Comparison of ENCODE assay signal across 8 mouse cellular contexts in genomic region chr14:72982981-72983436, GRCm38 (mm10).
A peak's percentile ranks its signal among the peaks of the same experiment; 100 is the strongest.
DNase-seq lines count a peak whose midpoint lies in the region; ATAC-seq and TF ChIP-seq lines count a peak whose summit lies in the region.

No protein-coding gene starts in this region.

- WGBS in liver, embryonic 14.5 days (ENCODE audit: insufficient replicate concordance) = 57% methylated on average over 12 of the region's 12 CpGs

- DNase-seq in left cerebral cortex, postnatal 25 days (ENCODE audit: low spot score in 2 of 2) = peak; percentile 7 to 44
- DNase-seq in left cerebral cortex, postnatal 10 days (ENCODE audit: extremely low spot score in 1 of 2, low spot score in 2 of 2) = no peak
- peak; percentile 51 for DNase-seq in gonadal fat pad, adult 2 months (ENCODE audit: low read depth)
- DNase-seq in liver, embryonic 14.5 days (ENCODE audit: low read depth in 3 of 3, low spot score in 3 of 3) = no peak
- DNase-seq in urinary bladder, postnatal 25 days (ENCODE audit: low spot score) = no peak
- no peak for DNase-seq in B cell, adult 2 months
- DNase-seq in right cerebral cortex, postnatal 10 days (ENCODE audit: low spot score in 2 of 2) = no peak

- no peak for TF ChIP-seq EP300 in liver, embryonic 14.5 days (IDR thresholded peaks at IDR 0.05; ENCODE audit: low read depth)

- TF ChIP-seq POLR2A in bone marrow macrophage, adult 2 months (IDR thresholded peaks at IDR 0.05; ENCODE audit: borderline replicate concordance, low read depth, low read length) = no peak

- H3K4me2 ChIP-seq in liver, embryonic 14.5 days (ENCODE audit: low read depth) = peak overlapping the region; percentile 26; the same call in 1 of the 2 replicates

- intact Hi-C loops in left cerebral cortex, postnatal 25 days (cut with DNase I) = loop anchor here (10.0 kb wide), 2 partner anchors 168 to 268 kb away; partner anchors contain the start of gene Fndc3a
- intact Hi-C loops in left cerebral cortex, postnatal 10 days (cut with DNase I) = loop anchor here (1.0 to 10.0 kb wide), 3 partner anchors 273 to 418 kb away; partner anchors contain the start of gene Fndc3a

- no peak overlapping the region for H3K9ac ChIP-seq in liver, embryonic 14.5 days (replicated peaks)

- no peaks in the 10 kb centered on the region for H3K36me3 ChIP-seq in liver, embryonic 14.5 days (replicated peaks; ENCODE audit: control insufficient read depth, insufficient read depth, low read depth)

- H3K27ac ChIP-seq in bone marrow macrophage, adult 2 months (ENCODE audit: insufficient read depth, low read depth, low read length) = peak overlapping the region; percentile 43
- no peak overlapping the region for H3K27ac ChIP-seq in liver, embryonic 14.5 days

- ATAC-seq in liver, embryonic 14.5 days (ENCODE audit: insufficient read depth) = no peak

- peaks cover 19% of the 10 kb centered on the region for H3K4me1 ChIP-seq in bone marrow macrophage, adult 2 months (ENCODE audit: control insufficient read depth, insufficient read depth, low read length)
- 0 out of 4 replicates have a peak, but pooled peaks cover 0 to 2% of the 10 kb centered on the region in 2 experiments for H3K4me1 ChIP-seq in liver, embryonic 14.5 days (replicated peaks; ENCODE audit: control insufficient read depth in 2 of 2, insufficient read depth in 2 of 2, low read length in 1 of 2)

- TF ChIP-seq CTCF in bone marrow macrophage, adult 2 months (IDR thresholded peaks at IDR 0.05; ENCODE audit: low read depth, low read length) = no peak
- TF ChIP-seq CTCF in liver, embryonic 14.5 days (IDR thresholded peaks at IDR 0.05; ENCODE audit: low read depth) = no peak

- H3K27me3 ChIP-seq in liver, embryonic 14.5 days (ENCODE audit: control insufficient read depth, insufficient read depth, low read length) = no peaks in the 10 kb centered on the region

- H3K4me3 ChIP-seq in bone marrow macrophage, adult 2 months (ENCODE audit: insufficient read depth, low read length) = peak overlapping the region; percentile 22
- H3K4me3 ChIP-seq in liver, embryonic 14.5 days (ENCODE audit: insufficient read depth in 1 of 2, low read depth in 2 of 2, low read length in 2 of 2) = no peak overlapping the region

- H3K9me3 ChIP-seq in liver, embryonic 14.5 days (ENCODE audit: control insufficient read depth, low read length) = no peaks in the 10 kb centered on the region

Comparison
In these comparisons a context has a peak if more than half of its experiments do, and no peak if none do; other contexts are left out.
1. DNase-seq: peak in left cerebral cortex, postnatal 25 days (2 of 2) and gonadal fat pad, adult 2 months (single experiment); none in left cerebral cortex, postnatal 10 days (0 of 2), liver, embryonic 14.5 days (0 of 3), urinary bladder, postnatal 25 days (single experiment), B cell, adult 2 months (0 of 2) and right cerebral cortex, postnatal 10 days (0 of 2).